Mouse (Mus musculus) MEL (cell line): ENCODE results near the gene Akt1. TPM values are rescaled to one million over a fixed set of nuclear protein-coding genes. Genes with fewer than 3 reads are reported as not detected.
A peak's percentile ranks its signal among the peaks of the same experiment; 100 is the strongest.

Experiments
- DNase-seq: peaks from one replicate; pipeline ENCODE4 v3.0.0; 2011; ENCODE audit warnings: low read depth, low spot score
- H3K27ac ChIP-seq: 2 replicates; pipeline ENCODE4 v1.5.1; 2012; ENCODE audit warnings: low read depth, mild to moderate bottlenecking, control low read depth, low read length, moderate library complexity; ENCODE audit not compliant: control insufficient read depth
- H3K27me3 ChIP-seq, 2 experiments: fragments of 150-350 bp in 1 of 2; sonication (generic) in 1 of 2; 2 replicates each; pipeline ENCODE4 v1.6.1; 2012; ENCODE audit warnings: low read length in 2 of 2, mild to moderate bottlenecking in 2 of 2, improper control_type of control experiment in 1 of 2, moderate library complexity in 1 of 2; ENCODE audit not compliant: insufficient read depth in 2 of 2, control insufficient read depth in 1 of 2
- H3K36me3 ChIP-seq, 2 experiments: 2 replicates each; pipeline ENCODE4 v1.6.1; 2012 to 2014; ENCODE audit warnings: low read length in 2 of 2, improper control_type of control experiment in 1 of 2, inconsistent platforms in 1 of 2, mild to moderate bottlenecking in 1 of 2; ENCODE audit not compliant: insufficient read depth in 2 of 2, control insufficient read depth in 1 of 2
- H3K4me1 ChIP-seq, 2 experiments: fragments of 150-350 bp in 1 of 2; sonication (generic) in 1 of 2; 2 replicates each; pipeline ENCODE4 v1.6.1; 2012; ENCODE audit warnings: low read length in 2 of 2, improper control_type of control experiment in 1 of 2, mild to moderate bottlenecking in 1 of 2; ENCODE audit not compliant: insufficient read depth in 2 of 2, control insufficient read depth in 1 of 2
- H3K4me3 ChIP-seq, 2 experiments: fragments of 150-350 bp in 1 of 2; sonication (generic) in 1 of 2; 2 replicates each; pipeline ENCODE4 v1.5.1; 2012; ENCODE audit warnings: low read depth in 2 of 2, low read length in 2 of 2, mild to moderate bottlenecking in 2 of 2, moderate library complexity in 2 of 2, control low read depth in 1 of 2, improper control_type of control experiment in 1 of 2; ENCODE audit not compliant: control insufficient read depth in 1 of 2, insufficient read depth in 1 of 2
- H3K79me2 ChIP-seq: 2 replicates; pipeline ENCODE4 v1.6.1; 2012; ENCODE audit warnings: mild to moderate bottlenecking, low read length, moderate library complexity; ENCODE audit not compliant: control insufficient read depth, poor library complexity, insufficient read depth
- H3K9ac ChIP-seq: 2 replicates; pipeline ENCODE4 v1.6.1; 2012; ENCODE audit warnings: low read depth, mild to moderate bottlenecking, control low read depth, low read length, moderate library complexity; ENCODE audit not compliant: control insufficient read depth, poor library complexity, severe bottlenecking
- H3K9me3 ChIP-seq: fragments of 150-350 bp; sonication (generic); replicated peaks from 2 replicates; pipeline ENCODE4 v1.6.1; 2012; ENCODE audit warnings: mild to moderate bottlenecking, low read length, improper control_type of control experiment, moderate library complexity; ENCODE audit not compliant: insufficient read depth
- ELF1 ChIP-seq: IDR thresholded peaks from 2 replicates; pipeline ENCODE4 v1.6.1; 2014; ENCODE audit warnings: low read depth, mild to moderate bottlenecking, inconsistent platforms, low read length, improper control_type of control experiment, moderate library complexity
- EP300 ChIP-seq, 2 experiments: IDR thresholded peaks; 2 replicates each; pipeline ENCODE4 v1.6.1; 2011; ENCODE audit warnings: improper control_type of control experiment in 2 of 2, low read length in 2 of 2, low read depth in 1 of 2, mild to moderate bottlenecking in 1 of 2
- ETS1 ChIP-seq: IDR thresholded peaks from 2 replicates; pipeline ENCODE4 v1.6.1; 2012; ENCODE audit warnings: low read depth, mild to moderate bottlenecking, inconsistent platforms, low read length, improper control_type of control experiment, moderate library complexity
- GATA1 ChIP-seq: IDR thresholded peaks from 2 replicates; pipeline ENCODE4 v1.6.1; 2011; ENCODE audit warnings: low read depth, low read length, improper control_type of control experiment
- HCFC1 ChIP-seq: IDR thresholded peaks from 2 replicates; pipeline ENCODE4 v1.6.1; 2012; ENCODE audit warnings: low read depth, mild to moderate bottlenecking, inconsistent platforms, low read length, improper control_type of control experiment, moderate library complexity
- JUND ChIP-seq: IDR thresholded peaks from 2 replicates; pipeline ENCODE4 v1.6.1; 2011; ENCODE audit warnings: low read depth, mild to moderate bottlenecking, improper control_type of control experiment, low read length
- MAX ChIP-seq: IDR thresholded peaks from 2 replicates; pipeline ENCODE4 v1.6.1; 2011; ENCODE audit warnings: low read length, improper control_type of control experiment
- MXI1 ChIP-seq: IDR thresholded peaks from 2 replicates; pipeline ENCODE4 v1.6.1; 2011; ENCODE audit warnings: mild to moderate bottlenecking, low read depth, low read length, improper control_type of control experiment
- MYB ChIP-seq: IDR thresholded peaks from 2 replicates; pipeline ENCODE4 v1.6.1; 2011; ENCODE audit warnings: mild to moderate bottlenecking, low read depth, low read length, improper control_type of control experiment
- MYC ChIP-seq: IDR thresholded peaks from 2 replicates; pipeline ENCODE4 v1.6.1; 2011; ENCODE audit warnings: low read depth, mild to moderate bottlenecking, low read length, improper control_type of control experiment, moderate library complexity
- NRF1 ChIP-seq: IDR thresholded peaks from 2 replicates; pipeline ENCODE4 v1.6.1; 2014; ENCODE audit warnings: low read depth, mild to moderate bottlenecking, inconsistent platforms, low read length, improper control_type of control experiment, moderate library complexity; ENCODE audit not compliant: poor library complexity, insufficient read depth, severe bottlenecking
- POLR2A ChIP-seq, 2 experiments: IDR thresholded peaks; 2 replicates each; pipeline ENCODE4 v1.6.1; 2011 to 2012; ENCODE audit warnings: low read length in 2 of 2, mild to moderate bottlenecking in 2 of 2, control low read depth in 1 of 2, improper control_type of control experiment in 1 of 2, low read depth in 1 of 2, moderate library complexity in 1 of 2; ENCODE audit not compliant: control insufficient read depth in 1 of 2, insufficient read depth in 1 of 2, poor library complexity in 1 of 2
- RCOR1 ChIP-seq: IDR thresholded peaks from 2 replicates; pipeline ENCODE4 v1.6.1; 2012; ENCODE audit warnings: low read depth, mild to moderate bottlenecking, inconsistent platforms, low read length, improper control_type of control experiment
- SIN3A ChIP-seq: IDR thresholded peaks from 2 replicates; pipeline ENCODE4 v1.6.1; 2012; ENCODE audit warnings: low read length, improper control_type of control experiment, inconsistent platforms
- TCF12 ChIP-seq: IDR thresholded peaks from 2 replicates; pipeline ENCODE4 v1.6.1; 2014; ENCODE audit warnings: low read depth, mild to moderate bottlenecking, inconsistent platforms, low read length, improper control_type of control experiment, moderate library complexity
- USF2 ChIP-seq, 2 experiments: IDR thresholded peaks; 2 replicates each; pipeline ENCODE4 v1.6.1; 2011 to 2012; ENCODE audit warnings: improper control_type of control experiment in 2 of 2, low read length in 2 of 2, borderline replicate concordance in 1 of 2, inconsistent platforms in 1 of 2, low read depth in 1 of 2, mild to moderate bottlenecking in 1 of 2; ENCODE audit not compliant: insufficient read depth in 1 of 2
- polyA plus RNA-seq, 2 experiments: library from polyadenylated mRNA; stranded (reverse) in 1 of 2; unstranded in 1 of 2; fragments of >175 nt in 1 of 2; fragments of >200 nt in 1 of 2; gene quantifications; 2 replicates each; pipeline versions ENCODE4 v1.2.1 to v1.2.4; 2012; ENCODE audit warnings: low replicate concordance in 2 of 2, low read depth in 1 of 2; ENCODE audit not compliant: insufficient read length in 2 of 2, insufficient read depth in 1 of 2, missing spikeins in 1 of 2
- total RNA-seq: library from RNA; depleted of rRNA; stranded (reverse); fragments of 300-350 nt; gene quantifications from 2 replicates; pipeline ENCODE4 v1.2.3, GENCODE M21; 2012

Gene Akt1
- total and polyA plus RNA-seq, 3 experiments: 322 to 827 (median 764) TPM

DNA sequence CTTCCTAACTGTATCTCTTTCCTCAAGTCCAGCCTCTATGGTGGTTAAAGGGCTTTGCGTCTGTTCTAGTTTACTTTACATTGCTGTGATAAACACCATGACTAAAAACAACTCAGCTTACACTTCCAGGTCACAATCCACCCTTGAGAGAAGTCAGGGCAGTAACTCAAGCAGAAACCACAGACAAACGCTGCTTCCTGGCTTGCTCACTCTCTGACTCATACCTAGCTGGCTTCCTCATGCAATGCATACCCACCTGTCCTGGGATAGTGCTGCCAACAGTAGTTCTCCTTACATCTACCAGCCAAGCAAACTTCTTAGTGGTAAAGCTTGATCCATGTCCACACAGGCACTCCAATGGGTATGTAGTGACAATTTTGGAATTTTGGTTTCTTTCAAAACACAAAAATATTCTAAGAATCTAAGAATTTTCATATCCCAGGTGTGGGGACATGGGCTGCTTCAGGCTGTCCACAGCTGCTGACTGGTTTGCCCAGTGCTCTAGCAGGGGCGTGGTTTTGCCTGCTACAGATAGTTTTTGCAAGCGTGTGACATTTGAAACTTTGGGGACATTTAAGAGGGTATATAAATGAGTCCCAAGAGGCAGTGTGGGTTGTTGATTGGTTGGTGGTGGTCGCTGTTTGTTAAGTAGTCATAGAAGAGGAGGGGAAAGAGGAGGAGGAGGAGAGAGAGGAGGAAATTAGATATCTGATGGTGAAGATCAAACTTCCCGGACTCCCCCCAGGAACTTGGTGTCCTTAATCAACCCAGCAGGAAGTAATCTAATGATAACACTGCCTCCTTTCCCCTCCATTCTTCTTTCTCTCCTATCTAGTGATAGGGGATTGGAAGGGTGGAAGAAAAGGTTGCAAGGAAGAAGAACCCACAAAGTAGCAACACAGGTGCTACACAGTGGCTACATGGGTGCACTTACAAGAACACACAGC, 28.0 kb upstream of the Akt1 start:
- peak; percentile 63; the same call in 1 of the 2 replicates for TF ChIP-seq RCOR1
- TF ChIP-seq USF2 (IDR thresholded peaks at IDR 0.05; ENCODE audit: borderline replicate concordance in 1 of 2, insufficient read depth in 1 of 2, low read depth in 1 of 2, low read length in 2 of 2): no peak
- no peak for TF ChIP-seq TCF12
- no peak for TF ChIP-seq MYB
- TF ChIP-seq ETS1: peak; percentile 56; the same call in 1 of the 2 replicates
- TF ChIP-seq GATA1: peak; percentile 90
- 0 out of 2 replicates have a peak, but pooled peaks have one; percentile 25 for TF ChIP-seq MYC
- peak; percentile 84; the same call in 1 of the 2 replicates for TF ChIP-seq JUND
- TF ChIP-seq ELF1: 0 out of 2 replicates have a peak, but pooled peaks have one; percentile 27
- TF ChIP-seq MAX: 0 out of 2 replicates have a peak, but pooled peaks have one; percentile 11
- no peak for TF ChIP-seq NRF1
- TF ChIP-seq HCFC1: peak; percentile 36; the same call in 1 of the 2 replicates
- TF ChIP-seq SIN3A: peak; percentile 59
- peak; percentile 69 to 77 for TF ChIP-seq EP300 (IDR thresholded peaks at IDR 0.05; ENCODE audit: low read depth in 1 of 2, low read length in 2 of 2)
- peak; percentile 52; the same call in 1 of the 2 replicates for TF ChIP-seq MXI1
- DNase-seq: peak; percentile 87
- Histone ChIP-seq H3K27me3 (no peaks in the 10 kb centered on the region), H3K27ac (peak overlapping the region; percentile 3; the same call in 1 of the 2 replicates), H3K4me3 (no peak overlapping the region), H3K9ac (no peak overlapping the region), H3K9me3 (no peaks in the 10 kb centered on the region), H3K4me1 (peaks cover 7 to 23% of the 10 kb centered on the region in 2 experiments), H3K79me2 (no peaks in the 10 kb centered on the region), H3K36me3 (peaks cover 0 to 17% of the 10 kb centered on the region in 2 experiments; a peak in 2 of 4 replicates)

DNA sequence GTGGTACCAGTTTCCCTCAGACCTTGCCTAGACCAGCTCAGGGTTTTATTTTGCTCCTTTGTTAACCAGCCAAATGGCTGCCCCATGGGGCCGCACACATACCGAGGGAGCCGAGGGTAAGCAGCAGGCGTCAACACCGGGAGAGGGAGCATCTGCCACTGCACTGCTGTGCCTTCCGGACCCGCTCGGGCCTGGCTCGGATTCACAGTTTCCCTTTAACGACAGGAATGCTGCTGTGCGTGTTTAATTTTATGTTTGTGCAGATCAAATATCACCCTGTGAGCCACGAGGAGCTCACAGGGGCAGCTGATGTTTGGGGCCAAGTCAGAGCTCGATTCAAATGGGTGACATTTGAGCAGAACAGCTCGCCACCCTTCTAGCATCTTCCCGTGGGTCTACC, 25.8 kb upstream of the Akt1 start:
- Histone ChIP-seq H3K27me3 (no peaks in the 10 kb centered on the region), H3K4me1 (peaks cover 7 to 19% of the 10 kb centered on the region in 2 experiments), H3K79me2 (no peaks in the 10 kb centered on the region), H3K9me3 (no peaks in the 10 kb centered on the region), H3K4me3 (no peak overlapping the region), H3K27ac (no peak overlapping the region), H3K9ac (no peak overlapping the region), H3K36me3 (peaks cover 0 to 17% of the 10 kb centered on the region in 2 experiments; a peak in 2 of 4 replicates)
- no peak for DNase-seq
- no peak for TF ChIP-seq POLR2A (IDR thresholded peaks at IDR 0.05; ENCODE audit: control insufficient read depth in 1 of 2, insufficient read depth in 1 of 2, low read depth in 1 of 2, low read length in 2 of 2, poor library complexity in 1 of 2)
- TF ChIP-seq MAX: no peak
